8 mouse cellular contexts compared by ENCODE assay signal in genomic region chr17:5798221-5798801, GRCm38 (mm10). TPM values are rescaled to one million over a fixed set of nuclear protein-coding genes. Genes with fewer than 3 reads are reported as not detected.
A peak's percentile ranks its signal among the peaks of the same experiment; 100 is the strongest.
DNase-seq lines count a peak whose midpoint lies in the region; ATAC-seq and TF ChIP-seq lines count a peak whose summit lies in the region.

No protein-coding gene starts in this region.

- no peaks in the 10 kb centered on the region for H3K36me3 ChIP-seq in myocyte (ENCODE audit: control insufficient read depth, insufficient read depth)

- H3K79me2 ChIP-seq in myocyte (ENCODE audit: control insufficient read depth, insufficient read depth), result no peaks in the 10 kb centered on the region

- ATAC-seq in CD4-positive, CD25-positive, alpha-beta regulatory T cell, adult 4 months, result peak; percentile 14

- no peak overlapping the region for H3ac ChIP-seq in myocyte (ENCODE audit: control insufficient read depth, insufficient read length)

- no peaks in the 10 kb centered on the region for H3K27me3 ChIP-seq in myocyte (ENCODE audit: control insufficient read depth, insufficient read depth, insufficient read length)

- TF ChIP-seq CTCF in embryonic fibroblast, embryonic 13.5 days (IDR thresholded peaks at IDR 0.05; ENCODE audit: borderline replicate concordance, insufficient read depth, low read length), result no peak

- H3K4me3 ChIP-seq in embryonic fibroblast, embryonic 13.5 days (ENCODE audit: insufficient read depth, low read length), result no peak overlapping the region
- H3K4me3 ChIP-seq in myocyte, result no peak overlapping the region

- peak overlapping the region; percentile 96 for H3K4me2 ChIP-seq in myocyte (ENCODE audit: low read depth)

- TF ChIP-seq POLR2A in embryonic fibroblast, embryonic 13.5 days (IDR thresholded peaks at IDR 0.05; ENCODE audit: low read depth, low read length), result no peak
- no peak for TF ChIP-seq POLR2A in myocyte (IDR thresholded peaks at IDR 0.05; ENCODE audit: insufficient read length, low read depth)

- peak; percentile 42 for DNase-seq in adrenal gland, adult 2 months
- DNase-seq in adrenal gland, postnatal 36 days, result no peak
- no peak for DNase-seq in right cerebral cortex, postnatal 14 days
- DNase-seq in gastrocnemius, postnatal 25 days, result no peak
- no peak for DNase-seq in adrenal gland, postnatal 14 days

- peak overlapping the region; percentile 70; the same call in 1 of the 2 replicates for H3K27ac ChIP-seq in embryonic fibroblast, embryonic 13.5 days (ENCODE audit: insufficient read depth, low read length)

- H3K4me1 ChIP-seq in embryonic fibroblast, embryonic 13.5 days (ENCODE audit: control insufficient read depth, insufficient read depth, low read length), result peaks cover 22% of the 10 kb centered on the region

TF ChIP-seq in myocyte, 11 proteins besides CTCF, POLR2A, EP300 and RAD21:
- TF ChIP-seq CEBPB (IDR thresholded peaks at IDR 0.05; ENCODE audit: insufficient read depth, poor library complexity, severe bottlenecking), result no peak
- TF ChIP-seq MYOG (IDR thresholded peaks at IDR 0.05; ENCODE audit: control insufficient read depth in 1 of 3, insufficient read depth in 1 of 3, insufficient read length in 2 of 3, low read depth in 2 of 3), result no peak
- TF ChIP-seq USF1 (IDR thresholded peaks at IDR 0.05; ENCODE audit: low read depth), result no peak
- no peak for TF ChIP-seq POLR2AphosphoS2 (IDR thresholded peaks at IDR 0.05; ENCODE audit: insufficient read length, low read depth)
- no peak for TF ChIP-seq TCF12 (IDR thresholded peaks at IDR 0.05; ENCODE audit: insufficient read depth, poor library complexity, severe bottlenecking)
- no peak for TF ChIP-seq REST (IDR thresholded peaks at IDR 0.05; ENCODE audit: insufficient read depth, insufficient read length)
- TF ChIP-seq E2F4 (IDR thresholded peaks at IDR 0.05; ENCODE audit: insufficient read depth), result no peak
- TF ChIP-seq TCF3 (IDR thresholded peaks at IDR 0.05; ENCODE audit: insufficient read length, low read depth), result no peak
- no peak for TF ChIP-seq MAX (IDR thresholded peaks at IDR 0.05; ENCODE audit: low read depth)
- no peak for TF ChIP-seq SRF (IDR thresholded peaks at IDR 0.05; ENCODE audit: control insufficient read depth, insufficient read length, low read depth)
- no peak for TF ChIP-seq MYOD1 (IDR thresholded peaks at IDR 0.05; ENCODE audit: control insufficient read depth in 1 of 3, insufficient read length in 2 of 3, low read depth in 2 of 3)

RNA-seq across cellular contexts. Expression of gene Snx9, which starts 42.8 kb away (rescaled TPM):
- 10 to 100 TPM; 48.4 to 55.9 TPM for total RNA-seq in adrenal gland, adult 2 months (2021)
- 26.0 and 28.3 TPM in 2 replicates for polyA plus RNA-seq in adrenal gland, adult 2 months (2012; rRNA removed)
- total RNA-seq in adrenal gland, postnatal 36 days (2021), result 10 to 100 TPM; 49.7 to 57.2 TPM
- 1 to 10 TPM; 4.3 to 4.9 TPM for polyA plus RNA-seq in CD4-positive, CD25-positive, alpha-beta regulatory T cell, adult 4 months (2017; shearing (Covaris generic))
- polyA plus RNA-seq in embryonic fibroblast, embryonic 13.5 days (2011; ENCODE audit: insufficient read length, low read depth, missing spikeins), result 89.9 and 109 TPM in 2 replicates
- polyA plus RNA-seq in myocyte (2012; fragmentation: generic; extraction: Trizol), result 24.7 TPM
- 10 to 100 TPM; 21.5 to 22.4 TPM for total RNA-seq in gastrocnemius, postnatal 25 days (2021)
- 48.4 and 49.2 TPM in 2 replicates for total RNA-seq in adrenal gland, postnatal 14 days (2021)
